Mouse (Mus musculus) T-helper 1 cell (primary cell): ENCODE results near the gene Rhox2g.
"Not testable (repeated sequence)": the region's sequence is repeated elsewhere in the genome, so short reads cannot be mapped to it uniquely, and the experiment has no call there.

Experiments used
- in situ Hi-C: fragments of 300-600 bp; cut with MboI, MseI; formaldehyde crosslinking; loops from one replicate; pipeline ENCODE4 v1.15.1; 2025; ENCODE audit warnings: high pct_unique_total_duplicates

Gene Rhox2g

DNA sequence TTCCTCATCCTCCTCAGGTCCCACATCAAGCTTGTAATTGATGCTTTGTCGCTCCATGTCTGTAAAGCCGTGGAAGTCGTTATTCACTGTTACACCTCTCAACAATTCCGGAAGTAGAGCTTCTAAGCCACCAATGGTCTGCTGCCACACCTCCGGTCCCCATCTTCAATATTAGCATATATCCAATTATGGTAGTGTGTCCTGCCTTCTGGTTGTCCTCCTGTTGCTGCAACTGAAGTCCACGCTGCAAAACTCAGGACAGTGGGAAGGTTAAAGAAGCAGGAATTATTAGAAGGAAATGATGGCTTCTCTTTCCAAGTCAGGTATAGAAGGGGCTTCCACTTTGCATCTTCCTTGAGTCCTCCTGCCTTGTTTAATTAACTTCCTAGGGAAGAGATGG lies at the start of gene Rhox2g:
Gene Rhox2g, minus strand, starts transcription at position 101 of the 400 bp plus-strand sequence.
- in situ Hi-C loops, result not testable (repeated sequence)

DNA sequence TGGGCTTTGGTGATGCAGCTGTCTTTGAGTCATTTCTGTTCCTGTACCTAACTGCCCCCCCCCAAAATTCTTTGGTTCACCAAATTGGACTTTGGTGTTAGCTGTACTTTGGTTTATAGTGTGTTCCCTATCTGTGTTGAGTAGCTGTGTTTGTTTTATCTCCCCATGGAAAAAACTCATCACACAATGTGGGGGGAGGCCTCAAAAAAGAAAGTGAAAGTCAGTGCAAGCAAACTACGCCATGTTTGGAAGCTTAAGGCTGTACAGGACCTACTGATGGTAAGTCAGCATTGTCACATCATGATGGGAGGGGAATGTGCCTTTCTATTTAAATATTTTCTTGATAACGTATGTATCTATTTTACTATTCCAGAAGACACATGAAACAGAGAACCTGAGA lies 49.0 kb upstream of the Rhox2g start:
- in situ Hi-C loops, result loop anchor here (10.0 kb wide), 1 partner anchor 863 kb away; no protein-coding TSS in a partner anchor

DNA sequence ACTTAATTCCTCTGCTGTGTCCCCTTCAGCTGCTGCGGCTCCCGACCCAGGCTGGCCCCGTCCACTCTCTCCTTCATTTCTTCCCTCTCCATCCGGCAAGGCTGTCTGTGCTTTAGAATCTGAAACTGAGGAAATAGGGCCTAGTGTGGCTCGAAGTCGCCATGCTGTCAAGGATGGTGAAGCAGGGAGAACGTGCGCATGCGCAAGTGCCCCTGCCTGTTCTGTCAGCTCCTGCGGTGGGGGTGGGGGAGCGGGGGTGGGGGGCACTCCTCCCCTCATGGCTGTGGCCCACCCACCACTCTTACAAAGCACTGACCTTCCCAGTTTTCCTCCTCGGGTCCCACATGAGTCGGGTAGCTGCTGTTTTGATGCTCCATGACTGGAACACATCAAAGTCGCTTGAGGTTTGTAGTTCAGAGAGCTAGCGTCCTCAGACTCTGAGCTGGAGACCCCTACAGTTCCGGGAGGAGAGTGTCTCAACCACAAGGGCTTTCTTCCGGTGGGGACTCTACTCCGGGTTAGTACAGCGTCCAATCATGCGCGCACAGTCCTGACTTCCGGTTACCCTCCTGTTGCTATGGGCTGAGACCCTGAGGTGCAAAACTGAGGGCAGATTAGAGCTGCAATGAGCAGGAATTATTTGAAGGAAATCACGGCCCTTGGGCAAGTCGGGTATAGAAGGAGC lies 39.9 kb upstream of the Rhox2g start:
- in situ Hi-C loops, result no loop called here

DNA sequence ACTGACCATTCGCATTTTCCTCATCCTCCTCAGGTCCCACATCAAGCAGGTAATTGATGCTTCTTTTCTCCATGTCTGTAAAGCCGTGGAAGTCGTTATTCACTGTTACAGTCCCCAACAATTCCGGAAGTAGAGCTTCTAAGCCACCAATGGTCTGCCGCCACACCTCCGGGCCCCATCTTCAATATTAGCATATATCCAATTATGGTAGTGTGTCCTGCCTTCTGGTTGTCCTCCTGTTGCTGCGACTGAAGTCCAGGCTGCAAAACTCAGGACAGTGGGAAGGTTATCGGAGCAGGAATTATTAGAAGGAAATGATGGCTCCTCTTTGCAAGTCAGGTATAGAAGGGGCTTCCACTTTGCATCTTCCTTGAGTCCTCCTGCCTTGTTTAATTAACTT lies 29.9 kb upstream of the Rhox2g start, which contains the start of gene Rhox2h:
Gene Rhox2h, minus strand, starts transcription at position 101 of the 400 bp plus-strand sequence.
- in situ Hi-C loops, result not testable (repeated sequence)

DNA sequence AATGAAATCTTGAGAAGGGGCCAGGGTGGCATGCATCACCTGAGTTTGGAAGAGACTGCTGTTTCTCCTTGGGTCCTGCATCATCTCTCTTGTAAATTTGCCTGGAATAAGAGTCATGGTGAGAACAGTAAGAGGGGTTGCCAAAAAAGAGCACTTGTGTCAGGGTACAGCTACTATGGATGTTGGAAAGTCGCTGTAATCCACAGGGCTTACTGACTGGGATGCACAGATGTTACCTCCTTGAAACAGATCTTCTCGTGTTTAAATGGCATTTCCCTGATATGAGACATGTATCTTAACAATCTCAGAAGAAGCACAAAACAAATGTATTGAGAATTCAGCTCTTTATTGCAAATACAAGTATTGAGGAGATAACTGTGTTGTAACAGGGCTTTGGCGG lies 25.4 kb upstream of the Rhox2g start, which contains the start of gene Rhox3h:
Gene Rhox3h, minus strand, starts transcription at position 101 of the 400 bp plus-strand sequence.
- in situ Hi-C loops, result not testable (repeated sequence)

DNA sequence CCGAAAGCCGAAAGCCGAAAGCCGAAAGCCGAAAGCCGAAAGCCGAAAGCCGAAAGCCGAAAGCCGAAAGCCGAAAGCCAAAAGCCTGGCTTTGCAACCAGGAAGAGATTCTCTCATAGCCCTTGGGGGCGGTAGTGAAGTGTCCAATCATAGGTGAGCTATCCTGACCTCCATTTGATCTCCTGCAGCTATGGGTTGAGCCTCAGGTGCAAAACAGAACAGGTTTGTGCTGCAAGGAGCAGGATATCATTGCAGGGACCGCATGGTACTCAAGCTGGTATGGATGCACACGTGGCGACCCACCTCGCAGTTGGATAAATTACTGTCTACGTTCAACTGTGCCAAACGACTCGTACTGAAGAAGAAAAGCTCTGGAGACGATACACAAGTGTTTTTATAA lies 8.0 kb upstream of the Rhox2g start, which contains the start of gene Rhox4g:
Gene Rhox4g, minus strand, starts transcription at position 101 of the 400 bp plus-strand sequence.
- in situ Hi-C loops, result not testable (repeated sequence)

DNA sequence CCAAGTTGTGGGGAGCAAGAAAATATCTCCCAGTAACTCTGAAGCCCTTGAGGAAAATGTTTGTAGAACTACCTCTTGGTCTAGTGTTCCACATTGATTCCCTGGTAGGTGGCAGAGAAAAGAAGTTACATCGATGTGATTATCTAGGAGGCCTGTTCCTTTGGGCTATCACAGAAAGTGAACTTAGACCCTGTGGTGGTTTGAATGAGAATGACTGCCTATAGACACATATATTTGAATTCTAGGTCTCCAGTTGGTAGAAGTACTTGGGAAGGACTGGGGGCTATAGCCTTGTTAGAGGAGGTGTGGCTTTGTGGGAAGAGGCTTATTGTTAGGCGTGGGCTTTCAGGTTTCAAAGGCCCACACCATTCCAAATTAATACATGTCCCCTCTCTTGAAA lies 14.8 kb downstream of the Rhox2g start, which contains the start of gene Rhox3g:
Gene Rhox3g, minus strand, starts transcription at position 101 of the 400 bp plus-strand sequence.
- in situ Hi-C loops, result not testable (repeated sequence)

DNA sequence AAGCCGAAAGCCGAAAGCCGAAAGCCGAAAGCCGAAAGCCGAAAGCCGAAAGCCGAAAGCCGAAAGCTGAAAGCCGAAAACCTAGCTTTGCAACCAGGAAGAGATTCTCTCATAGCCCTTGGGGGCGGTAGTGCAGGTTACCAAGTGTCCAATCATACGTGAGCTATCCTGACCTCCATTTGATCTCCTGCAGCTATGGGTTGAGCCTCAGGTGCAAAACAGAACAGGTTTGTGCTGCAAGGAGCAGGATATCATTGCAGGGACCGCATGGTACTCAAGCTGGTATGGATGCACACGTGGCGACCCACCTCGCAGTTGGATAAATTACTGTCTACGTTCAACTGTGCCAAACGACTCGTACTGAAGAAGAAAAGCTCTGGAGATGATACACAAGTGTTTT lies 35.7 kb downstream of the Rhox2g start, which contains the start of gene Rhox4f:
Gene Rhox4f, minus strand, starts transcription at position 101 of the 400 bp plus-strand sequence.
- in situ Hi-C loops, result not testable (repeated sequence)
